Mouse (Mus musculus) layer of hippocampus, postnatal 14 days (tissue): ENCODE data around the gene Atp10a. TPM values are rescaled to one million over a fixed set of nuclear protein-coding genes. Genes with fewer than 3 reads are reported as not detected.
"Not testable (repeated sequence)": the region's sequence is repeated elsewhere in the genome, so short reads cannot be mapped to it uniquely, and the experiment has no call there.

Source experiments
- DNase-seq, 2 experiments: peaks; one replicate each; pipeline ENCODE4 v3.0.0; 2021 to 2022; ENCODE audit warnings: low spot score in 2 of 2, mixed read lengths in 1 of 2
- total RNA-seq, 2 experiments: library from RNA; stranded (reverse); gene quantifications; 2 replicates each; pipeline ENCODE4 v1.2.3; 2021

Atp10a gene
- total RNA-seq, 2 experiments from 2014 or later: 6.1 to 7.1 TPM

GRCm38 (mm10) chr7:58779146-58779545, 123.2 kb downstream of the Atp10a start:
- DNase-seq: no peak

DNA sequence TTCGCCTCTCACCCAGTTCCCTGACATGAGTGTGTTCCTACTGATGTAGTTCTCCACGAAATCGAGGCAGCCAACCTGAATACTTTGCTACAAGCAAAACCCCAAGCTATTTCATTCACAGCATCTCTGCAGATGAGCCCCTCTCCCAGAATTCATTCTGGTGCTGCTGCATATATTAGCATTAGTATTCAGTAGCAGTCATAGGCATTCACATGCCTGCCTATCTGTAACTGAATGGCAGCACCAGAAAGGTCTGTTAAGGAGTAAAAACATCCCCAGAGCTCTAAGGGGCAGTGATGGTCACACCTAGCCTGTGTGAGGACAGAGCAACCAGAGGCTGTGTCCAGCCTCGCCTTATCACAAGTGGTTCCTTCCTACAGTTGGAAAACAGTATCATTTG, 131.0 kb downstream of the Atp10a start:
- no peak for DNase-seq

GRCm38 (mm10) chr7:58787585-58787984, 131.6 kb downstream of the Atp10a start:
- DNase-seq: no peak

- no peak for DNase-seq
Observed at GRCm38 (mm10) chr7:58788424-58789261, 132.7 kb downstream of the Atp10a start.

DNA sequence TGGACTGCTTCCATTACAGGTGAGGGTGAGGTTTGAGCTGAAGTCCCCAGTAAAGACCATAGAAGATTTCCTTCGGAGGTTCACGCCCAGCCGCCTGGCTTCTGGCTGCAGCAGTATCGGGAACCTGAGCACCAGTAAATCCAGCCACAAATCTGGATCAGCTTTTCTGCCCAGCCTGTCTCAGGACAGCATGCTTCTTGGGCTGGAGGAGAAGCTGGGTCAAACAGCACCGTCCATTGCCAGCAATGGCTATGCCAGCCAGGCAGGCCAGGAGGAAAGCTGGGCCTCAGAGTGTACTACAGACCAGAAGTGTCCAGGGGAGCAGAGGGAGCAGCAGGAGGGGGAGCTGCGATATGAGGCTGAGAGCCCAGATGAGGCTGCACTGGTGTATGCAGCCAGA, 141.3 kb downstream of the Atp10a start:
- no peak for DNase-seq

- no peak for DNase-seq
Observed at GRCm38 (mm10) chr7:58800916-58801315, 144.9 kb downstream of the Atp10a start.

GRCm38 (mm10) chr7:58801791-58802190, 145.8 kb downstream of the Atp10a start:
- no peak for DNase-seq

- DNase-seq: no peak
Observed at GRCm38 (mm10) chr7:58822147-58822681, 166.2 kb downstream of the Atp10a start.

- DNase-seq: no peak
Observed at GRCm38 (mm10) chr7:58824686-58825085, 168.7 kb downstream of the Atp10a start.

DNA sequence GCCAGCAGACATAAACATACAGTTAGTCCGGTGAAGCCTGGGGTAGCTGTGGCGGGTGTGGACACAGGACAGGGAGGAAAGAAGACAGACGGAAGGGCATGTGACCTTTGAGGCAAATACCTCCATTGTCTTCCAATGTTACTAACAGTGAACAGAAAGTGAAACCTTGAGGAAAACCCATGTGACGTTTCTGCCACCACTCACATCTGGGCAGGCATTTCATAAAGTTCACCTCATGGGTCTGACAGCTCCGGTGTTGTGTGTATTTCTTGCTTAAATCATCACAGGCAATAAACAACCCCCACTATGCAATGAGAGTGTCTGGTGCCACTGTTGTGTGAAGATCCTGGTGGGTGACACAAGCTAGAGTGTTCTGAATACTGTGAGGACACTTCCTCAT, 173.1 kb downstream of the Atp10a start:
- no peak for DNase-seq

GRCm38 (mm10) chr7:58836855-58837606, 181.1 kb downstream of the Atp10a start:
- not testable (repeated sequence) for DNase-seq

GRCm38 (mm10) chr7:58840367-58840766, 184.4 kb downstream of the Atp10a start:
- DNase-seq: no peak

- no peak for DNase-seq
Observed at GRCm38 (mm10) chr7:58841066-58841465, 185.1 kb downstream of the Atp10a start.

DNA sequence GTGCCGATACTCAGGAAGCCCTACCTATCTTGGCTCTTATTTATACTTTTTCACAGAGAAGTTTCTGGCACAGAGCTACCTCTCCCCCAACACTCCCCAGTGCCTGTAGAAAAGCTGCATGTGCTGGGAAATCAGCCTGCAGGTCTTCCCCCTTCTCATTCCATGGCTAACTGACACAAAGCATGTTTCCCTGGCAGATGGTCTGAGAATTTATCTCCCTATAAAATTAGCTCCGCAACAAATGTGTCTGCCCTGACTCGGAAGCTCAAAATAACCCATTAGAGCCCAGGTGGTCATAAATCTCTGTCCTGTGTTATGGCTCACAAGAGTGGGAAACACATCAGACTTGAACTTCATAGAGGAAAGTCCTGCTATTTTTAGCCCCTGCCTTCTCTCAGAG, 186.9 kb downstream of the Atp10a start:
- DNase-seq: peak in 1 of 2 experiments; percentile 41

- peak; percentile 78 to 92 for DNase-seq
Observed at GRCm38 (mm10) chr7:58843767-58844445, 187.9 kb downstream of the Atp10a start.

GRCm38 (mm10) chr7:58844449-58844848, 188.5 kb downstream of the Atp10a start:
- DNase-seq: no peak

GRCm38 (mm10) chr7:58858921-58859320, 203.0 kb downstream of the Atp10a start:
- DNase-seq: no peak

DNA sequence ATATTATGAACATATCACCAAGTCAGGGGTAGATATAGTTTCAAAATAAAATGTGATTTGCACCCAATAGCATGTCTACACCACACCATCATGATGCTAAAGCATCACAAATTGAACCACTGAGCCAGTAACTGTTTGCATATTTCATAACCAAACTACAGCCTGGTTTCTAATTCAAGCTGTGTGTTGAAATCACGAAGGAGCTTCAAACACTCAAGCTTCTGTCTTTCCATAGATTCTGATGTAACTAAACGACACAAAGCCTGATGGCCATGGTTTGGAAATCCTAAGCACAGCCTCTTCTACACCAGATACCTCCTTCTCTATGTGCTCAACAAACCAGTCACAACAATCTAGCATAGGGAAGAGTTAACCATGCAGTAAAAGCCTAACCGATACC, 207.2 kb downstream of the Atp10a start:
- DNase-seq: no peak

GRCm38 (mm10) chr7:58866865-58867614, 211.1 kb downstream of the Atp10a start:
- no peak for DNase-seq

GRCm38 (mm10) chr7:58870661-58871060, 214.7 kb downstream of the Atp10a start:
- DNase-seq: no peak

DNA sequence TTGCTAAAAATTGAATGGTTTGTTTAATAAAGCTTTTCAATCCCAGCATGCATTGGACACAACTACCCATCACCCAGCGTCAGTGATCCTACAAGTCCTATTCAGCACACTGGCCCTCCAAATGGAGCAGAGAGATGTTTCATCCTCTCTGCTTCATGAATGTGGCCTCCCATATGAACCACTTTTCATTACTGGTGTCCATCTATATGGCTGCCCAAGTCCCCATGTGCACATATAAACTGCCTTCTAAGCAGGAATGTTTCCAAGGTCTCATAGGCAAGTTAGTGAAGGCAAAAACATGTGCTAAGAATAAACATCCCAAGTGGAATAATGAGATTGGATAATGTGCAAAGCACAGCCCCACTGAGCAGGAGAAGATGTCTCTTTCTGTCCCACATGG, 217.7 kb downstream of the Atp10a start:
- no peak for DNase-seq
